Mouse (Mus musculus): ENCODE measurements around the gene Aunip.

- TF ChIP-seq CTCF (IDR thresholded peaks at IDR 0.05; ENCODE audit: low read depth, low read length) (no peak), POLR2A (IDR thresholded peaks at IDR 0.05; ENCODE audit: extremely low read depth, insufficient read depth, low read length) (no peak)
Observed at GRCm38 (mm10) chr4:134560699-134561098, 49.9 kb downstream of the Aunip start.
